Mouse (Mus musculus): Measurements from ENCODE around the gene Arfgef3.

Arfgef3 gene

DNA sequence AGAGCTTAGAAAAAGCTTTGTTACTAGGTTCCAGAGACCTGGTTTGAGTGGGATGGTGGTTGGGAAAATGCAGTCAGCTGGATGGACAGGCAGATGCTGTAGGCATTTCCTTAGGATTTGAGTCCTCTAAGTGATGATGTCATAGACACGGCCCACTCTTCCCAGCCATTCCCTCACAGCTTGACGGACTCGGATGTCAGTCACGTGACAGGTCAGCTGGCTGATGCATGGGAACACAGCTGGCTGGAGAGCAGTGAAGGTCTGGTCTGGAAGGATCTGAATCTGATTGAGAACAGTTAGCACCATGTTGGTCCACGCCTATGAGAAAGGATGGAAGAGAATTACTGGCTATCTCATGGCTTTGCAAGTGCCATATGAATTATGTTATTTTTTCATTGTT is 154.3 kb downstream of the Arfgef3 start:
- DNase-seq (ENCODE audit: low read depth, low spot score), result peak; percentile 41

DNA sequence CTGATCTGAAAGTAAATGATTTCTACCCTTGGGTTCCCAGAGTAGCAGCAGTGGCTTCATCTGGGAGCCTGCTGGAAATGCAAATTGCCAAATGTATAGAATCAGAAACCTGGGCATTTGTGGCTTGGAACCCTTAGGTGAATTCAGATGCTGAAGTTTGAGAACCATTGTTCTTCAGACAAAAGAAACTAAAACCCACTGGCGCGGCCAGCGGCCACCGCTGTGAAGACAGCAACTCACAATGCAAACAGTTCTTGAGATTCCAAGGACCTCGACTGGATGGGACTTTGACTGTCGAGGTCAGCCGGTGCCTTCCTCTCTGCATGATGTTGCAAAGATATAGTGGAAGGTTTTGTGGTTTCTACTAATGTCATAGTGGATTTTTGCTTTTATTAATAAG is 159.6 kb downstream of the Arfgef3 start:
- peak; percentile 73 for DNase-seq (ENCODE audit: low read depth, low spot score)

DNA sequence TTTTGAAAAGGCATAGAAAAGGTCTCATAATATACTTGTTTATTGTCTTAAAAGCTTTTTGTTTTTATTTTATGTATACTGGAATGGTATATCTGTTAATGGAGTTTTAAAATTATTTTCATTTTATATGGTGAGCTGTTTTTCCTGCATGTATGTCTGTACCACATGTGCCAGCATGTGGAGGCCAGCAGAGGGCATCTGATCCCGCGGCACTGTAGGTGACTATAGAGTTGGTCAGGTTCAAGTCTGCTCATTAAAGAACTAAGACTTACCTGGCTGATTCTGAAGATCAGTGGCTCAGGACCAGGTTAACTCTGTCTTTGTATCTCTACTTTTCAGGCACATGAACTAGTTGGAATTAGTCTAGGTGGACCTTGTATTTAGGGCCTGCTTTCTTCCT is 171.2 kb downstream of the Arfgef3 start:
- peak; percentile 59 for DNase-seq (ENCODE audit: low read depth, low spot score)

DNA sequence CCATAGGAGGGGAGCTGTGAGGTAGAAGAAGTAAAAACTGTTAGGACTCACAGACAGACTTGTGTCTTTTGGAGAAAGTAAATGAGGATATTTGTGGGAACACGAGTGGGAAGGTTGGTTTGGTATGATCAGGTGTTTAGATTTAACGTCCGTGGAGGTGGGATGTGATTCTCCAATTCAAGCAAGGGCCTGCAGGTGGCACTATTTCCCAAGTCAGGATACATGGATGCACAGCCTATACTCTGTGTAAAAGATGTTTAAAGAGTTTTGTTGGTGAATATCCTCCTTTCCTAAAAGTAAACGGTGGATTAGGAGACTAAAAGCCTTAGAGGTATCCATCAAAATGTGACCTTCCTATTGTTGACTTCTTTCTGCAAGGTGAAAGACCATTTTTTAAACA is 180.8 kb downstream of the Arfgef3 start:
- peak; percentile 44 for DNase-seq (ENCODE audit: low read depth, low spot score)

DNA sequence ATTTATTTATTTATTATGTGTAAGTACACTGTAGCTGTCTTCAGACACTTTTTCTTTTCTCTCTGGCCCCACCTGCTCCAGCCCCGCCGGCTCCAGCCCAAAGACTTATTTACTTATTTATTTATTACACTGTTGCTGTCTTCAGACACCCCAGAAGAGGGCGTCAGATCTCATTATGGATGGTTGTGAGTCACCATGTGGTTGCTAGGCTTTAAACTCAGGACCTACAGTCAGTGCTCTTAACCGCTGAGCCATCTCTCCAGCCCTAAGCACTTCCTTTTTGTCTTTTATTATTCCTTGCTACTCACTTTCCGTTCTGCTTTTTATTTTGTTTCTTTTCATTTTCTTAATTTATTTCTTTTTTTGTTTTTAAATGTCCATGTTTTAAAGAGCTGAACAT is 182.3 kb downstream of the Arfgef3 start:
- no peak for DNase-seq (ENCODE audit: low read depth, low spot score)

DNA sequence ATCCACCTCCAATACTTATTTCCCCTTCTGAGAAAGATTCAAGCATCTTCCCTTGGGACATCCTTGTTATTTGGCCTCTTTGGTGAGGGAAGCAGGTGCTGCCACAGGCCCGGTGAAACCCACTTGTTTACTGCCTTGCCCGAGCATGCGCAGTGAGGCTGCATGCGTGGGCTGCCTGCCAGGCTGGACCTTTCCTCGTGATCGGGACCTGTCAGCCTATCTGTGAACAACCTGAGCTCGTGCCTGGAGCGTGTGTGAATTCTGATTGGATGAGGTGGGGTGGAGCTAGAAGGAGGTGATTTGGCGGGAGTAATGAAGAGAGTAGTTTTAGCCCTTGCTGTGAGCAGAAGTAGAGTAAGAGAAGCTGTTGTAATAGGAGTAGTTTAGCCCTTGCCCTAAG is 184.7 kb downstream of the Arfgef3 start:
- peak; percentile 78 for DNase-seq (ENCODE audit: low read depth, low spot score)

DNA sequence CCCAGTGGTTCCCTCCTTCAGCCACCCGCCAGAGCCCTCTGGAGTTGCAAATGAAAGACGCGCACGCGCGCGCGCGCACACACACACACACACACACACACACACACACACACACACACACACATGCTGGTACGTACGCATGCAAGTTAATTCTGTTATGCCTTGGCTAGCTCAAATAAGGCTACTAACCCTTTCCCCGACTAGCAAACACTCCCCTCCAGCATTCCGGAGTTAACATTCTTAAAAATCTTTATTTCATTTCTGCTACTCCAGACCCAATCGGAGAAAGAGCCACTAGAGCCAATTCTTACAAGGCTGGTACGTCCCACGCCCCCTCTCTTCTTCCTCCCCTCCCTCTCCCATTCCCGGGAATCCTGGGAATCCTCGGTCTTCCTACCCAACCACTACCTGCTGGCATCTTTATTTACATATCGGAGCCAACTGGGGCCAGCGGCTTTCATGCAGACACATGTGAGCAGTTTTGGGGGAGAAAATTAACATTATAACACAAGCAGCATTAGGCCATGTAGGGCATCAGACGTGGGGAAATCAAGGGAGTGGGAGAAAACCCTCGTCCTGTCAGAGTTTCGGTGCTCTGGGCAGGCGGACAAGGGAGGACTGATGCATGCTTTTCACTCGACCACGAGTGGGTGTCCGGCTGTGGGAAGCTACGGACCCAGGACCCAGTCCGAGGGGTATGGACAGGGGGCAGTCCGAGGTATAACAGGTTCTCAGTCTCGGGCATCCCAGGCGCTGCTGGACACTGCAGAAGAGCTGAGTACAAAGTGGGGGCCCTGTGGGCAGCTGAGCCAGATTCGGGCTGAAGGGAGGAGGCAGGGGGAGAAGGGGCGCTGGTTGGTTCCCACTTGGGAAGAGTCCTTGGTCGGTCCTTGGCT is 194.2 kb downstream of the Arfgef3 start:
- DNase-seq (ENCODE audit: low read depth, low spot score), result peak; percentile 74

DNA sequence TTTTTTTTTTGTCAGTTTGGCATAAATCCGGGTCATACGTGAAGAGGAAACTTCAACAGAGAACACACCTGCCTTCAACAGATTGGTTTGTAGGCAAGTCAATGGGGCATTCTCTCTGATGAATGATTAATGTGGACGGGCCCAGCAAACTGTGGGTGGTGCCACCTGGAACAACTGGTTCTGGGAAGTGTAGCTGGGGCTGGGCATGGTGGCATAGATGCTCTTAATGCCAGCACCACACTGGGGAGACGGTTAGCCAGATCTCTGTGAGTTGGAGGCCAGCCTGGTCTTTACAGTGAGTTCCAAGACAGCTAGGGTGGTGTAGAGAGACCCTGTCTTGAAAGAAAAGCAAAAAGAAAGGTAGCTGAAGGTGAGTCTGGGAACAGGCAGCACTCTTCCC is 196.4 kb downstream of the Arfgef3 start:
- DNase-seq (ENCODE audit: low read depth, low spot score), result no peak

DNA sequence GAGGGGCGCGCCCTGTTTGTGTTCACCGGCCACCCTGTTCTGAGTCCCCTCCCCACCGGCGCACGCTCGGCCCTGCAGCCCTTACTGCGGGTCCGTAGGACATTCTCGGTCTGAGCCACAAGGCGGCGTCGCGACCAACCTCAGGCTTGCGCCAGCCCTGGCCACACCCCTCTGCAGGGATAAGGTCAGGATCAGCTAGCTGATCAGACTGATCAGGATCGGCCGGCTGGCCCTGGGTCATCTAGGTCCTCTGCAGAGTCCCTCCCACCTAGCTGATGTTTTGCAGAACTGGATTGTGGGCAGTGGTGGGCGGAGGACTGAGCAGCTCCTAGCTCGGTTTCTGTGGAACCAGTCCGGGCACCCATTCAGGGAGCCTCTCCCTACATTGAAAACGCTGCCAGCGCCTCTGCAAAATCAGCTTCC is 197.9 kb downstream of the Arfgef3 start, which contains the start of gene Hebp2:
TSS of gene Hebp2 (minus strand) at position 264 of the 423 bp plus-strand sequence.
- peak; percentile 88 for DNase-seq (ENCODE audit: low read depth, low spot score)

DNA sequence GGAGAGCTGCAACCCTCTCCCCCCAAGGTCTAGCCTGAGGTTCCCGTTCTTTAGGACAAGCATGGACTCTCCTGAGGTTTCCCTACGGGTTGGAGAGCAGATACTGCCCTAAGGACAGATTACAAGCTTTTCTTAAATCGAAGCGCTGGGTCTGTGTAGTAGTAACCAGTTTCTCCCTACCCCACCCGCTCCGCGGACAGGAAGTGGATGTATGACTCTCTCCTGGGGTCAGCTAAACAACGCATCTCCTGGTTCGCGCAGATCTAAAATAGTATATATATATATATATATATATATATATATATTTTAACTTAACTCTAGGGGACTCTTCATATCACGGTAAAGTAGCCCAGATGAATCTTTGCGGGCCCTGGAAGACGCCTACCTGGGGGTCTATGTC is 198.4 kb downstream of the Arfgef3 start:
- DNase-seq (ENCODE audit: low read depth, low spot score), result no peak

DNA sequence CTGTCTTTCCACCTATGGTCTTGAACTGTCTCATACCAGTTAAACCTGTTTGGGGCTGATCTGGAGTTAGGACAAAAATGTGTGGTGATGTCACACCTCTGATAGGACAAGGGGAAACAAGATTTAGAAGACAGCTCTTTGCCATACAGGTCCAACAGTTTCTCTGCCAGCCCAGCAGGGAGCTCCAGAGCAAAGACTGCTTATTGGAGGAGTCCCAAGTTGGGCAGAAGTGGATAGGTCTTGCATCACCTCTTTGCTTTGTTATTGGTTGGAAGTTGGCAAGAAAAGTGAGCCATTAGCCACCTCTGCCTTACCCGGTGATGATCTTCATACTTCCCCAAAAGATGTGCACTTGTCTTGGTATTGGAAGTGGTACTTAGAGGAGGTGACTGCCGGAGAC is 206.9 kb downstream of the Arfgef3 start:
- no peak for DNase-seq (ENCODE audit: low read depth, low spot score)

DNA sequence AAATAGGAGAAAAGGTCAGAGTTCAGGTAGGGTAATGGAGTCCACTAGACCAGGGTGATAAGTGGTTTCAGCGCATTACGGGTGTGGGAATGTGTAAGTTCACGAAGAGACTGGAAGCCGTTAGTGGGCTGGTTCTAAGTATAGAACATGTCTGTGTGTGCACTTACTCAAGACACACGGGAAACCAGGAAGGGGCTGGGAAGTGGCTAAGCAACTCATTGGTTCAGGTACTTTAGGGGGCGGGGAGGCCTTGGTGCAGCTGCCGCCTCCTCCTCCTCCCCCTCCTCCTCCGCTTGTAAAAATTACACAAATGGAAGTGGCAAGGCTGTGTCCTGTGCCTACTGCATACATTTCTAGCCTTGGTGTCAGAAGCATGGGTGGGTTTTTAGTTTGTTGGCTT is 211.5 kb downstream of the Arfgef3 start:
- peak; percentile 35 for DNase-seq (ENCODE audit: low read depth, low spot score)

All from ES-CJ7 (cell line).